Mouse (Mus musculus): ENCODE data around the gene Foxp4. TPM values are rescaled to one million over a fixed set of nuclear protein-coding genes. Genes with fewer than 3 reads are reported as not detected.

The Foxp4 gene
- 17.7 TPM for polyA plus RNA-seq (2017; shearing (Covaris generic))

DNA sequence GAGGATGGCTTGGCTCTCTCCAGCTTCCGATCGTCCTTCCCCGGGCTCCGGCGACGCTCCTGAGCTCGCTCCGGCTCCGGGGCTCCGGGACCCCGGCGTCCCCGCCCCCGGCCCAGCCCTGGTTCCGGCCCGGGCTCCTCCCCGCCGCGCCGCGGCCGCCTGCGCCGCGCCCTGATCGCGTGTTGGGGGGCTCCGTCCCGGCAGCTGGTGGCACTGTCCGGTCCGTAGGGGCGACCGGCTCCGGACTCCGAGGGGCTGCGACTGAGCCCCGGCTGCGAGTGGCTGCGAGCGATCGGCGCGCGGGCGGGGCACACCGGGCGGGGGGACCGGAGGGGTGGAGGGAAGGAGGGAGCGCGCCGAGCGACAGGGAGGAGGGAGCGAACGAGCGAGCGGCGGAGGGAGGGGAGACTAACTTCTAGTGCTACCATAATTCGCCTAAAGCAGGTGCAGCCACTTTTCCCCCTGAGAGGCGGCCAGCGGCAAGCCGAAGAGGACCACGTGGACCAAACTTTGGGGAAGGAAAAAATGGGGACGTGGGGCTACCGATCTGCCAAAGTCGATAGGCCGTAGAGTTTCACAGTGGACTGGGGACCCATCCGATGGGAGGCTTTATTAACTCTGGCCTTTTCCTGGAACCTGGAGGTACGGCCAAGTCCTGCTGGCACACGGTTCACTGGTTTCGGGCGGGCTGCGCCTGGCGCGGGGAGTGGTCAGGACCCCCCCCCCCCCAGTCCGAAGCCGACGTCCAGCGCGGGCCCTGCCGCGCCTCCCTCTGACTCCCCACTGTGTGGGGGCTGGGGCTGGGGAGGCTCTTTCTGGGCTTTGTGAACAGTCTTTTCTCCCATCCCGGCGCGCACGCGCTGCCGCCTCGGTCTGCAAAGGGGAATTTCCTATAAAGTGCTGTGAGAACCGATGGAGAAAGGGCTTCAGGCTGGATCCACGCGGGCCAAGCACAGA, at the start of gene Foxp4:
TSS of gene Foxp4 (minus strand) at position 263 of the 957 bp plus-strand sequence.

DNA sequence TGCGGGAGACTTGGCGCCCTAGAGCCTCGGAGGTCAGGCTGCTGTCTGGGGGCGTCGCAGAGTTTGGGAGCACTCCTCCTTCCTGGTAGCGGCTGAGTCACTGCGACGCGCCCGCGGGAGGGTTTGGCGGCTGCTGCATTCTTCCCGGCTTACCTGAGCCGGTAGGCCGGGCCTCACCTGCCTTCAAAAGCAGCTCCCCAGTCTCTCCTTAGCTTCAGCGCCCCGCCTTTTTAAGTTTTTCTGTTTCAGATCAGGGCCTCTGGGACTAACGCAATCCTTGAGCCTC, 90.0 kb downstream of the Foxp4 start, which contains the start of gene Mdfi:
TSS of gene Mdfi (minus strand) at position 210 of the 286 bp plus-strand sequence.

Other genes with a start within 250 kb of the Foxp4 start
- 199 TPM for gene Tomm6, start 236.3 kb downstream of the Foxp4 start, polyA plus RNA-seq (2017; shearing (Covaris generic))
- 2.0 TPM for gene Frs3, start 235.6 kb downstream of the Foxp4 start, polyA plus RNA-seq (2017; shearing (Covaris generic))
- not detected for gene Gm21981, start 230.2 kb downstream of the Foxp4 start, polyA plus RNA-seq (2017; shearing (Covaris generic))
- gene Prickle4, start 229.9 kb downstream of the Foxp4 start, polyA plus RNA-seq (2017; shearing (Covaris generic)): not detected
- not detected for gene Pgc, start 197.8 kb downstream of the Foxp4 start, polyA plus RNA-seq (2017; shearing (Covaris generic))
- gene Tfeb, start 187.6 kb downstream of the Foxp4 start, polyA plus RNA-seq (2017; shearing (Covaris generic)): 26.9 TPM
- gene Mdfi, start 90.0 kb downstream of the Foxp4 start, polyA plus RNA-seq (2017; shearing (Covaris generic)): not detected
- gene 1700122O11Rik, start 113.6 kb upstream of the Foxp4 start, polyA plus RNA-seq (2017; shearing (Covaris generic)): not detected
- gene 1700067P10Rik, start 164.7 kb upstream of the Foxp4 start, polyA plus RNA-seq (2017; shearing (Covaris generic)): not detected
- not detected for gene 9830107B12Rik, start 221.6 kb upstream of the Foxp4 start, polyA plus RNA-seq (2017; shearing (Covaris generic))
- gene A530064D06Rik, start 242.6 kb upstream of the Foxp4 start, polyA plus RNA-seq (2017; shearing (Covaris generic)): not detected

Data from naive thymus-derived CD4-positive, alpha-beta T cell, adult 5 months (primary cell).